Mouse (Mus musculus): ENCODE measurements around the gene Cpne4. TPM values are rescaled to one million over a fixed set of nuclear protein-coding genes. Genes with fewer than 3 reads are reported as not detected.

The Cpne4 gene
- polyA plus RNA-seq, 1 experiment from 2014 or later, result 0.43 TPM

DNA sequence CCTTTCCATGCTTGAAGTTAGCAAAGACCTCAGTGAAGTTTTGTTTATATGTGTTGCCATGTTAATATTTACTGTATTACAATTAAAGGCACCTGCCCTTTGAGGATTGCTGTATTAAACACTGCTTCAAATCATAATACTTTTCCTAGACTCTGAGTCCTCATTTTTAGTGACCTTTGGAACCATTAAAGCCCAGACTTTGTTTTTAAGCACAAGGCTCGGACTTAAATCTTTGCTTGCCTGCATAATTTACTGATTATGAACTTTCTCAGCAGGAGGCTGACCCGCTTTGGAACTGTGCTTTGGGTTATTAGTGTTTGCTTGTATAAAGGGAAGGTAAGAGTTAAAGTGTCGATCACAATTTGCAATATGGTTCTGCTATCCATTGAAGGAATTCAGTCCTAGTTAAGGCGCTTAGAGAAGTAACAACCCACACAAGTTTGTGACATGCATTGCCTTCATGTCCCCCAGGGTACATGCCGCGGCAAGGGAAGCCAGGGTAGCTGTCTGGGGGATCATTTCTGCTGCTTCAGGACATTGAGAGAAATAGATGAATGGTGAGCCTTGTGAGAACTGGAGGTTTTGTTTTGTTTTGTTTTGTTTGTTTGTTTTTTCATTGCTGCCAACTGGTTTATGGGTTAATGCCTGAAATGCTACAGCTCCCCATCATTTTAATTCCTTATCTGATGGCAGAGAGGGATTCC lies 35.0 kb downstream of the Cpne4 start:
- Histone ChIP-seq H3K9me3 (ENCODE audit: control insufficient read depth, low read length) (no peaks in the 10 kb centered on the region), H3K36me3 (ENCODE audit: control insufficient read depth, insufficient read depth, low read length) (no peaks in the 10 kb centered on the region), H3K4me1 (replicated peaks; ENCODE audit: control insufficient read depth, insufficient read depth, low read length) (no peaks in the 10 kb centered on the region), H3K27ac (ENCODE audit: low read depth, low read length) (no peak overlapping the region), H3K27me3 (ENCODE audit: control insufficient read depth, insufficient read depth, low read length) (no peaks in the 10 kb centered on the region), H3K4me3 (ENCODE audit: low read depth, low read length) (no peak overlapping the region), H3K9ac (ENCODE audit: low read depth, low read length) (no peak overlapping the region), H3K4me2 (replicated peaks; ENCODE audit: low read depth, low read length) (no peak overlapping the region)
- DNase-seq (ENCODE audit: low spot score) (no peak), ATAC-seq (ENCODE audit: low FRiP score) (no peak)
- WGBS, result 72% methylated on average over 6 of the region's 6 CpGs

DNA sequence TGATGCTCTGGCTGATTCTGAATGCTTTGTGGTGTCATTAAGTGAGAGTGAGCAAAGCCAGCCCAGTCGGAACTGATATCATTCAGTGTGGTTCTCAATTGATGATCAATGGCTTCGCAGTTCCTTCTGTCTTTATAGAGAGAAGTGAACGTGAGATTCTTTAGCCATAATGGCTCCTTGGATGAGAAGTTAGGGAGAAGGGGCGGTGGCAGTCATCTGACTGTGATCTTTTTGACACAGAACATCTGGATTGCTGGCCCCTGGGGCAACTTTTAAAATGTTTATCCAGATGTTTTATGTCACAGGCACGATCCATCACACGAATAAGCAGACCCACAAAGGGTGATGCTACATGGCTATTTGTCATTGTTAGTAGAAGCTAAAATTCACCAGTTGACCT lies 35.6 kb downstream of the Cpne4 start:
- H3K36me3 ChIP-seq (ENCODE audit: control insufficient read depth, insufficient read depth, low read length), result no peaks in the 10 kb centered on the region
- no peak overlapping the region for H3K4me3 ChIP-seq (ENCODE audit: low read depth, low read length)
- no peak for DNase-seq (ENCODE audit: low spot score)
- no peaks in the 10 kb centered on the region for H3K27me3 ChIP-seq (ENCODE audit: control insufficient read depth, insufficient read depth, low read length)
- ATAC-seq (ENCODE audit: low FRiP score), result no peak
- H3K9ac ChIP-seq (ENCODE audit: low read depth, low read length), result no peak overlapping the region
- H3K9me3 ChIP-seq (ENCODE audit: control insufficient read depth, low read length), result no peaks in the 10 kb centered on the region
- H3K4me2 ChIP-seq (replicated peaks; ENCODE audit: low read depth, low read length), result no peak overlapping the region
- H3K4me1 ChIP-seq (replicated peaks; ENCODE audit: control insufficient read depth, insufficient read depth, low read length), result no peaks in the 10 kb centered on the region
- WGBS, result 46% methylated on average over 6 of the region's 6 CpGs
- H3K27ac ChIP-seq (ENCODE audit: low read depth, low read length), result no peak overlapping the region

DNA sequence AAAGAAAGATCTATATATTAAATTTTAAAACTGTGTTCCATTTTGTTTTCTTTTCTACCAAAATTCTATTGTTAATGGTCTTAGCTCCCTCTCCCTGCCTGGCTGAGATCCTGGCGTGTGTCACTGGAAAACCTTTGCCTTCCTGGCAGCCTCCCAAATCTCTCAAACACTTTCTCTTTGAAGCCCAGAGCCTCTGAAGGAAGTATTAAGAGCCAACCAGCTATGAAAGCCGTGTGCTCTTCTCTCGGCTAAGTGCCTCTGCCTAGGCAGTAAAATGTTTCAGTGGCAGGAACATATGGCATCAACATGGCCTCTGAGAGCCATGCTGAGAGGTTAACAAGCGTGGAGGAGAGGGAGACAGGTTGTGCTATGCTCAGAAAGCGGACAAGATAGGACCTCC lies 47.5 kb downstream of the Cpne4 start:
- DNase-seq (ENCODE audit: low spot score), result peak; percentile 2

DNA sequence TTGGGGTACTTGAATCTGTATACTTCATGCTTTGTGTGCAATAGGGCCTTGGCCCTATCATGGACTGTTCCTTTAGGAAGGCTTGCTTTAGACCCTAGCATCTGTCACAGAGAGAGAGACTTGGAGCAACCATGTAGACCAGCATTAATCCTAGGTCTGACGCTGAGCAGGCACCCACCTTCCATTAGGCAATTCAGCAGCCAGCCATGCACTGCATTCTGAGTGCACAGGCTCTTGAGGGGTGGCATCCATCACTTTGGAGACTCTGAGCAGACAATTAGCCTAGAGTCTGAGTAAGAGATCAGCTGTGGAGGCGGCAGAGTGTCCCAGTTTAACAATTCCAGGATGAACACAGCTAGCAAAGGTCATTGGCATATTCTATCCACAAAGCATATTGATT lies 47.9 kb downstream of the Cpne4 start:
- H3K36me3 ChIP-seq (ENCODE audit: control insufficient read depth, insufficient read depth, low read length), result no peaks in the 10 kb centered on the region
- 56% methylated on average over 2 of the region's 2 CpGs for WGBS
- no peaks in the 10 kb centered on the region for H3K27me3 ChIP-seq (ENCODE audit: control insufficient read depth, insufficient read depth, low read length)
- ATAC-seq (ENCODE audit: low FRiP score) (no peak), DNase-seq (ENCODE audit: low spot score) (no peak)
- H3K4me2 ChIP-seq (replicated peaks; ENCODE audit: low read depth, low read length), result no peak overlapping the region
- no peaks in the 10 kb centered on the region for H3K9me3 ChIP-seq (ENCODE audit: control insufficient read depth, low read length)
- no peak overlapping the region for H3K4me3 ChIP-seq (ENCODE audit: low read depth, low read length)
- H3K4me1 ChIP-seq (replicated peaks; ENCODE audit: control insufficient read depth, insufficient read depth, low read length), result no peaks in the 10 kb centered on the region
- no peak overlapping the region for H3K9ac ChIP-seq (ENCODE audit: low read depth, low read length)
- H3K27ac ChIP-seq (ENCODE audit: low read depth, low read length), result no peak overlapping the region

More for the DNA sequence above, 47.5 kb downstream of the Cpne4 start:
- Histone ChIP-seq H3K9me3 (ENCODE audit: control insufficient read depth, low read length) (no peaks in the 10 kb centered on the region), H3K9ac (ENCODE audit: low read depth, low read length) (no peak overlapping the region), H3K4me1 (replicated peaks; ENCODE audit: control insufficient read depth, insufficient read depth, low read length) (no peaks in the 10 kb centered on the region), H3K27ac (ENCODE audit: low read depth, low read length) (no peak overlapping the region), H3K4me3 (ENCODE audit: low read depth, low read length) (no peak overlapping the region), H3K27me3 (ENCODE audit: control insufficient read depth, insufficient read depth, low read length) (no peaks in the 10 kb centered on the region), H3K4me2 (replicated peaks; ENCODE audit: low read depth, low read length) (no peak overlapping the region), H3K36me3 (ENCODE audit: control insufficient read depth, insufficient read depth, low read length) (no peaks in the 10 kb centered on the region)
- ATAC-seq (ENCODE audit: low FRiP score), result no peak
- WGBS, result 53% methylated on average over 5 of the region's 5 CpGs

DNA sequence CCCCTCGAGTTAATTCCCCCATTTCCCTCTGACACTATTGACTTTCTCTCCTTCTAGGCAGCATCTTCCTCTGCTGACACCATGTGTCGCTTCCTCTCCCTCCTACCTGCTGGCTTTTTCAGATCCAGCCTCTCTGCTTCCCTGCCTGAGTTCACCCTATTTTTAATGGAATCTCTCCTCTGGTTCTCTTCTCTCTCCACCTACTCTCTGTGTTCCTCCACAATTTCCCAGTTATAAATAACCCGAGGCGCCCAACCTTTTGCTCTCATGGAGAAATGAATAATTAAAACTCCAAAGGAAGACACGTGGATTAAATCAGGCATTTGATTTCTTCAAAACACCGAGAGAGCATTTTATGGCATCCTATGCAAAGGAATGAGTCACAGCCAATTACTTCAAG lies 65.4 kb downstream of the Cpne4 start:
- no peak overlapping the region for H3K4me3 ChIP-seq (ENCODE audit: low read depth, low read length)
- no peaks in the 10 kb centered on the region for H3K27me3 ChIP-seq (ENCODE audit: control insufficient read depth, insufficient read depth, low read length)
- H3K9me3 ChIP-seq (ENCODE audit: control insufficient read depth, low read length), result no peaks in the 10 kb centered on the region
- DNase-seq (ENCODE audit: low spot score) (no peak), ATAC-seq (ENCODE audit: low FRiP score) (no peak)
- WGBS, result 84% methylated on average over 6 of the region's 6 CpGs
- no peak overlapping the region for H3K4me2 ChIP-seq (replicated peaks; ENCODE audit: low read depth, low read length)
- no peak overlapping the region for H3K9ac ChIP-seq (ENCODE audit: low read depth, low read length)
- H3K27ac ChIP-seq (ENCODE audit: low read depth, low read length), result no peak overlapping the region
- no peaks in the 10 kb centered on the region for H3K4me1 ChIP-seq (replicated peaks; ENCODE audit: control insufficient read depth, insufficient read depth, low read length)
- H3K36me3 ChIP-seq (ENCODE audit: control insufficient read depth, insufficient read depth, low read length), result no peaks in the 10 kb centered on the region

DNA sequence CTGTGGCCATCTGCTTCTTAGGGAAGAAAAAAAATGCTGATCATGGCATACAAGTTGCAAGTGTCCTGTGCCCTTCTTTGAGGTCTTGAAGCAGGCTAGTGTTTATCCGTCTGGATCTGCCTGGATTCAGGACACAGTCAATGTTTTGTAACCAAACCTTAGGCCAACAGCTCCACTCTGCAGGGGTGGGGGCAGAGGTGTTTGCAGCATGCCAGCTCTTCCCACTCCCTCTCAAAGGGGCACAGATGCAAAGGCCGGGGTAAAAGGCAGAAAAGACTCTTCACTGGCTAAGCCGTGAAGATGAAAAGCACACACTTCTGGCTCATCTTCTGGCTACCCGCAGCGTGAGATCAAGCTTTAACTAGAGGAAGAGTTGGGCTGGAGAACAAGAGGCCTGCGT lies 69.6 kb downstream of the Cpne4 start:
- DNase-seq (ENCODE audit: low spot score) (no peak), ATAC-seq (ENCODE audit: low FRiP score) (no peak)
- Histone ChIP-seq H3K4me1 (replicated peaks; ENCODE audit: control insufficient read depth, insufficient read depth, low read length) (no peaks in the 10 kb centered on the region), H3K9me3 (ENCODE audit: control insufficient read depth, low read length) (no peaks in the 10 kb centered on the region), H3K9ac (ENCODE audit: low read depth, low read length) (no peak overlapping the region), H3K4me3 (ENCODE audit: low read depth, low read length) (no peak overlapping the region), H3K27me3 (ENCODE audit: control insufficient read depth, insufficient read depth, low read length) (no peaks in the 10 kb centered on the region), H3K27ac (ENCODE audit: low read depth, low read length) (no peak overlapping the region), H3K36me3 (ENCODE audit: control insufficient read depth, insufficient read depth, low read length) (no peaks in the 10 kb centered on the region), H3K4me2 (replicated peaks; ENCODE audit: low read depth, low read length) (no peak overlapping the region)
- WGBS, result 65% methylated on average over 6 of the region's 6 CpGs

DNA sequence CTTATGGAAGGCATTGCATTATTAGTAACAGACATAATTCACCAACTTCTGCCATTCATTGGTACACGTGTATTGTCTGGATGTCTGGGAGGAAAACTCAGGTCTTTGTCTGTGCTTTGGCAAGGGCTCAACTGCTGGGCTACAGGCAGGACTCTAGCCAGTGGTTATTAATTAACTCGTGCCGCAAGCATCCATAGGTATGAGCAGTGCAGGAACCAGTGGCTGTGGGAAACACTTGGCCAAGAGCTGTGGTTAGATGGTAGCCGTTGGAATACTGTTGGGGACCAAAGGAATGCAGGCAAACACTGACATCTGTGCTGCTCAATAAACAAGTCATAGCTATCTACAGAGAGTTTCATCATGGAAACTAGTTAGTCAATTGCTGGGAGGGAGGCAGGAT lies 76.5 kb downstream of the Cpne4 start:
- no peak overlapping the region for H3K9ac ChIP-seq (ENCODE audit: low read depth, low read length)
- H3K27me3 ChIP-seq (ENCODE audit: control insufficient read depth, insufficient read depth, low read length), result no peaks in the 10 kb centered on the region
- ATAC-seq (ENCODE audit: low FRiP score) (no peak), DNase-seq (ENCODE audit: low spot score) (no peak)
- no peak overlapping the region for H3K4me2 ChIP-seq (replicated peaks; ENCODE audit: low read depth, low read length)
- H3K4me3 ChIP-seq (ENCODE audit: low read depth, low read length), result no peak overlapping the region
- no peak overlapping the region for H3K27ac ChIP-seq (ENCODE audit: low read depth, low read length)
- no peaks in the 10 kb centered on the region for H3K4me1 ChIP-seq (replicated peaks; ENCODE audit: control insufficient read depth, insufficient read depth, low read length)
- 80% methylated on average over 4 of the region's 4 CpGs for WGBS
- H3K36me3 ChIP-seq (ENCODE audit: control insufficient read depth, insufficient read depth, low read length), result no peaks in the 10 kb centered on the region
- H3K9me3 ChIP-seq (ENCODE audit: control insufficient read depth, low read length), result no peaks in the 10 kb centered on the region

DNA sequence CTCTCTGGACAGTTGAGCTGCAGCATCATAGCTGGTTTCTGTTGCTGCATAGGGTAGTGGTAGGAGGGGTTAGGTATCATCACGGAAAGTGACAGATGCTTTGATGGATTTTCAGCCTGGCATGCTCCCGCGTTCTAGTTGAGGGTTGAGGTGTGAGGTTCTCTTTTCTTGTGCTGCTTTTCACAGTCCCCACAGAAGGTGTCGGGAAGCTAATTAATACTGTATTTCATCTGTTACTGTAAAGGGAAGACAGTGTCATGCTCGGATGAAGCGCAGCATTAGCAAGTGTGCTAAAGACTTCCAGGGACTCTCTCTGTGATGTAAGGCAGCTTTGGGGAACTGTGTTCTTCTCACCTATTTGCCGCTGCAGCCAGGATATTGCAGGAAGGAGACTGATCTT lies 80.7 kb downstream of the Cpne4 start:
- DNase-seq (ENCODE audit: low spot score) (no peak), ATAC-seq (ENCODE audit: low FRiP score) (no peak)
- WGBS, result 65% methylated on average over 7 of the region's 7 CpGs
- H3K36me3 ChIP-seq (ENCODE audit: control insufficient read depth, insufficient read depth, low read length), result no peaks in the 10 kb centered on the region
- no peak overlapping the region for H3K4me2 ChIP-seq (replicated peaks; ENCODE audit: low read depth, low read length)
- H3K27ac ChIP-seq (ENCODE audit: low read depth, low read length), result no peak overlapping the region
- no peak overlapping the region for H3K9ac ChIP-seq (ENCODE audit: low read depth, low read length)
- no peaks in the 10 kb centered on the region for H3K4me1 ChIP-seq (replicated peaks; ENCODE audit: control insufficient read depth, insufficient read depth, low read length)
- no peaks in the 10 kb centered on the region for H3K9me3 ChIP-seq (ENCODE audit: control insufficient read depth, low read length)
- H3K4me3 ChIP-seq (ENCODE audit: low read depth, low read length), result no peak overlapping the region
- no peaks in the 10 kb centered on the region for H3K27me3 ChIP-seq (ENCODE audit: control insufficient read depth, insufficient read depth, low read length)

DNA sequence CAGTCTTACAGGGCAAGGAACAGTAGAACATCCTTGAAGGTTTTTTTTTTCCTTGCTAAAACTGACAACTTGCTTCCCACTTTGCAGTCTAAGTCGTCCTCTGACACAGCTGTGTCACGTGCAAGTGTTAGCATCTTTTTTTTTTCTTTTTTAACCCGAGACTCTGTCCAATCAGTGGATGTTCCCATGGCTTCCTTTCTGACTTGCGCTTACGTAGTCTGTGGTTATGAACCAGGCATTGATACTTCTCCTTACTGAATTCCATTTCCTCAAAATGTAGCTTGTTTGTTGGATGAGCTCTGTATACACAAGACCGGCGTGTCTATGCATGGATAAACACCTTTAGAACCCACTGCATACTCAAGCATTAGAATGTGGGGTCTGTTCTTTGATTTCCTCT lies 82.2 kb downstream of the Cpne4 start:
- WGBS, result 81% methylated on average over 7 of the region's 7 CpGs
- H3K4me3 ChIP-seq (ENCODE audit: low read depth, low read length), result no peak overlapping the region
- ATAC-seq (ENCODE audit: low FRiP score), result no peak

More for the DNA sequence above, 82.2 kb downstream of the Cpne4 start:
- no peak for DNase-seq (ENCODE audit: low spot score)
- Histone ChIP-seq H3K27me3 (ENCODE audit: control insufficient read depth, insufficient read depth, low read length) (no peaks in the 10 kb centered on the region), H3K4me1 (replicated peaks; ENCODE audit: control insufficient read depth, insufficient read depth, low read length) (no peaks in the 10 kb centered on the region), H3K9me3 (ENCODE audit: control insufficient read depth, low read length) (no peaks in the 10 kb centered on the region), H3K9ac (ENCODE audit: low read depth, low read length) (no peak overlapping the region), H3K36me3 (ENCODE audit: control insufficient read depth, insufficient read depth, low read length) (no peaks in the 10 kb centered on the region), H3K4me2 (replicated peaks; ENCODE audit: low read depth, low read length) (no peak overlapping the region), H3K27ac (ENCODE audit: low read depth, low read length) (no peak overlapping the region)
